Mouse (Mus musculus) brain, embryonic 14.5 days (tissue): Measurements from ENCODE around the gene Lrrtm1.

Experiments
- CTCF ChIP-seq: fragments of 200-500 bp; IDR thresholded peaks from 2 replicates; pipeline ENCODE4 v1.5.1; 2012; ENCODE audit warnings: inconsistent platforms, mild to moderate bottlenecking, moderate library complexity, borderline replicate concordance; ENCODE audit not compliant: insufficient read depth, insufficient read length; ENCODE audit errors: extremely low read depth
- POLR2A ChIP-seq: fragments of 200-500 bp; IDR thresholded peaks from 2 replicates; pipeline ENCODE4 v1.6.1; 2012; ENCODE audit warnings: mild to moderate bottlenecking, inconsistent platforms, borderline replicate concordance; ENCODE audit not compliant: poor library complexity, insufficient read depth, insufficient read length, severe bottlenecking; ENCODE audit errors: extremely low read depth

GRCm38 (mm10) chr6:77301305-77301704, 58.8 kb downstream of the Lrrtm1 start:
- no peak for TF ChIP-seq CTCF
- TF ChIP-seq POLR2A: no peak
